Mouse (Mus musculus): ENCODE data around the gene Fzr1.

GRCm38 (mm10) chr10:81413310-81414261 lies 35.3 kb upstream of the Fzr1 start:
- 0 out of 2 replicates have a peak, but pooled peaks have one; percentile 11 for TF ChIP-seq CTCF (IDR thresholded peaks at IDR 0.05; ENCODE audit: borderline replicate concordance, insufficient read depth, low read depth, low read length)
- peak; percentile 39; the same call in 1 of the 2 replicates for TF ChIP-seq POLR2A (IDR thresholded peaks at IDR 0.05; ENCODE audit: borderline replicate concordance, insufficient read depth, low read length)

Measured in cerebellum, adult 2 months (tissue).